10 mouse cellular contexts compared by ENCODE assay signal in genomic region chr4:81563574-81563973, GRCm38 (mm10).
DNase-seq lines count a peak whose midpoint lies in the region; ATAC-seq and TF ChIP-seq lines count a peak whose summit lies in the region.
"Had no signal": no experiment of that assay in that cellular context is flagged by ENCODE, and none has a peak within 500 bp of the region (broad histone marks: within the 10 kb centered on the region; RNA-seq: fewer than 3 reads in every experiment).

No protein-coding gene starts in this region.

- TF ChIP-seq POLR2A in brain, embryonic 14.5 days (IDR thresholded peaks at IDR 0.05; ENCODE audit: borderline replicate concordance, extremely low read depth, insufficient read depth, insufficient read length, poor library complexity, severe bottlenecking), result no peak

- no peak overlapping the region for H3K4me3 ChIP-seq in hindbrain, embryonic 15.5 days
- no peak overlapping the region for H3K4me3 ChIP-seq in hindbrain, embryonic 10.5 days
- H3K4me3 ChIP-seq in forebrain, embryonic 15.5 days, result no peak overlapping the region
- H3K4me3 ChIP-seq in lung, embryonic 14.5 days (ENCODE audit: low read depth, low read length), result no peak overlapping the region
- H3K4me3 ChIP-seq: hindbrain, embryonic 12.5 days; liver, embryonic 15.5 days had no signal

- no peaks in the 10 kb centered on the region for H3K36me3 ChIP-seq in hindbrain, embryonic 15.5 days
- H3K36me3 ChIP-seq in hindbrain, embryonic 10.5 days, result no peaks in the 10 kb centered on the region
- no peaks in the 10 kb centered on the region for H3K36me3 ChIP-seq in forebrain, embryonic 15.5 days
- no peaks in the 10 kb centered on the region for H3K36me3 ChIP-seq in lung, embryonic 14.5 days (ENCODE audit: insufficient read depth)
- H3K36me3 ChIP-seq: hindbrain, embryonic 12.5 days; liver, embryonic 15.5 days had no signal

- 0 out of 2 replicates have a peak, but pooled peaks cover 3% of the 10 kb centered on the region for H3K27me3 ChIP-seq in hindbrain, embryonic 15.5 days
- H3K27me3 ChIP-seq in hindbrain, embryonic 10.5 days (ENCODE audit: insufficient read depth, poor library complexity, severe bottlenecking), result peaks cover 3% of the 10 kb centered on the region; the same call in 1 of the 2 replicates
- no peaks in the 10 kb centered on the region for H3K27me3 ChIP-seq in forebrain, embryonic 15.5 days
- no peaks in the 10 kb centered on the region for H3K27me3 ChIP-seq in lung, embryonic 14.5 days (ENCODE audit: insufficient read depth, low read length)
- H3K27me3 ChIP-seq: hindbrain, embryonic 12.5 days; liver, embryonic 15.5 days had no signal

- peaks cover 30% of the 10 kb centered on the region for H3K4me1 ChIP-seq in hindbrain, embryonic 15.5 days (replicated peaks)
- peaks cover 18% of the 10 kb centered on the region for H3K4me1 ChIP-seq in hindbrain, embryonic 10.5 days (replicated peaks)
- H3K4me1 ChIP-seq in forebrain, embryonic 15.5 days, result peaks cover 56% of the 10 kb centered on the region
- H3K4me1 ChIP-seq in lung, embryonic 14.5 days (ENCODE audit: insufficient read depth), result peaks cover 20% of the 10 kb centered on the region
- H3K4me1 ChIP-seq: liver, embryonic 15.5 days had no signal

- no peak overlapping the region for H3K27ac ChIP-seq in hindbrain, embryonic 15.5 days (replicated peaks)
- H3K27ac ChIP-seq in hindbrain, embryonic 10.5 days, result no peak overlapping the region
- peak overlapping the region; percentile 71 for H3K27ac ChIP-seq in forebrain, embryonic 15.5 days (replicated peaks)
- H3K27ac ChIP-seq in lung, embryonic 14.5 days (ENCODE audit: low read depth), result peak overlapping the region; percentile 79; the same call in 1 of the 2 replicates
- H3K27ac ChIP-seq: hindbrain, embryonic 12.5 days; liver, embryonic 15.5 days had no signal

- H3K4me2 ChIP-seq in hindbrain, embryonic 15.5 days, result peak overlapping the region; percentile 19; the same call in 1 of the 2 replicates
- H3K4me2 ChIP-seq in forebrain, embryonic 15.5 days (replicated peaks), result 0 out of 2 replicates have a peak overlapping the region, but pooled peaks have one; percentile 12
- H3K4me2 ChIP-seq in lung, embryonic 14.5 days, result peak overlapping the region; percentile 39; the same call in 1 of the 2 replicates
- H3K4me2 ChIP-seq: hindbrain, embryonic 12.5 days; liver, embryonic 15.5 days had no signal

- WGBS in hindbrain, embryonic 15.5 days, result 51% methylated on average over 10 of the region's 10 CpGs
- 54% methylated on average over 10 of the region's 10 CpGs for WGBS in hindbrain, embryonic 10.5 days
- WGBS in forebrain, embryonic 15.5 days, result 43% methylated on average over 10 of the region's 10 CpGs
- 17% methylated on average over 10 of the region's 10 CpGs for WGBS in lung, embryonic 14.5 days

- no peak for DNase-seq in hindbrain, embryonic 10.5 days (ENCODE audit: low spot score)
- peak; percentile 72 for DNase-seq in brain, embryonic 14.5 days (ENCODE audit: low read depth)
- DNase-seq in lung, embryonic 14.5 days, result peak; percentile 91
- DNase-seq in c-Kit-positive CD71-positive TER-119-positive erythroid progenitor cells, embryonic 14.5 days (ENCODE audit: low spot score), result no peak
- DNase-seq in B cell, adult 2 months, result no peak
- DNase-seq: cerebellum, adult 18-20 months had no signal

- H3K9ac ChIP-seq in hindbrain, embryonic 15.5 days, result no peak overlapping the region
- H3K9ac ChIP-seq in forebrain, embryonic 15.5 days (replicated peaks), result no peak overlapping the region; the same call in 1 of the 2 replicates
- no peak overlapping the region for H3K9ac ChIP-seq in lung, embryonic 14.5 days
- H3K9ac ChIP-seq: hindbrain, embryonic 12.5 days; liver, embryonic 15.5 days had no signal

- TF ChIP-seq CTCF in brain, embryonic 14.5 days (IDR thresholded peaks at IDR 0.05; ENCODE audit: borderline replicate concordance, extremely low read depth, insufficient read depth, insufficient read length), result no peak
- no peak for TF ChIP-seq CTCF in lung, embryonic 14.5 days (IDR thresholded peaks at IDR 0.05; ENCODE audit: low read depth)

- ATAC-seq in hindbrain, embryonic 15.5 days (ENCODE audit: low FRiP score, low read depth), result no peak
- no peak for ATAC-seq in forebrain, embryonic 15.5 days (replicated peaks)
- ATAC-seq in lung, embryonic 14.5 days (ENCODE audit: insufficient read depth), result peak; percentile 91

- H3K9me3 ChIP-seq in hindbrain, embryonic 15.5 days, result no peaks in the 10 kb centered on the region
- H3K9me3 ChIP-seq in hindbrain, embryonic 10.5 days, result no peaks in the 10 kb centered on the region
- H3K9me3 ChIP-seq in forebrain, embryonic 15.5 days, result no peaks in the 10 kb centered on the region
- H3K9me3 ChIP-seq in lung, embryonic 14.5 days (ENCODE audit: low read depth, low read length), result no peaks in the 10 kb centered on the region
- H3K9me3 ChIP-seq: hindbrain, embryonic 12.5 days; liver, embryonic 15.5 days had no signal

Comparison
In these comparisons a context has a peak if more than half of its experiments do, and no peak if none do; other contexts are left out.
1. H3K27ac ChIP-seq: peak in forebrain, embryonic 15.5 days (single experiment) and lung, embryonic 14.5 days (single experiment); none in hindbrain, embryonic 15.5 days (single experiment) and hindbrain, embryonic 10.5 days (single experiment).
2. DNase-seq: peak in brain, embryonic 14.5 days (single experiment) and lung, embryonic 14.5 days (single experiment); none in hindbrain, embryonic 10.5 days (single experiment), c-Kit-positive CD71-positive TER-119-positive erythroid progenitor cells, embryonic 14.5 days (single experiment) and B cell, adult 2 months (0 of 2).
3. Peak in every context shown above with its lines, with median percentiles within 50 percentile points of each other: H3K4me2 ChIP-seq.